Mouse (Mus musculus) stomach, embryonic 15.5 days (tissue): ENCODE measurements around the gene Fam69b. TPM values are rescaled to one million over a fixed set of nuclear protein-coding genes. Genes with fewer than 3 reads are reported as not detected.

ENCODE experiments used
- ATAC-seq: fragments of 200-750 bp; cut with Nextera tagmentation; 2 replicates; pipeline ENCODE4 v1.8.0; 2017; ENCODE audit warnings: low read depth, moderate number of reproducible peaks, moderate TSS enrichment; ENCODE audit not compliant: insufficient read depth, low FRiP score
- H3K27ac ChIP-seq: fragments of 300-500 bp; sonication (generic); 2 replicates; pipeline ENCODE4 v1.5.1; 2015; ENCODE audit warnings: mild to moderate bottlenecking, inconsistent platforms
- H3K27me3 ChIP-seq: fragments of 300-500 bp; sonication (generic); replicated peaks from 2 replicates; pipeline ENCODE4 v1.6.1; 2015; ENCODE audit warnings: inconsistent platforms
- H3K36me3 ChIP-seq: fragments of 300-500 bp; sonication (generic); 2 replicates; pipeline ENCODE4 v1.6.1; 2015; ENCODE audit warnings: inconsistent platforms
- H3K4me1 ChIP-seq: fragments of 300-500 bp; sonication (generic); 2 replicates; pipeline ENCODE4 v1.6.1; 2015; ENCODE audit warnings: inconsistent platforms
- H3K4me2 ChIP-seq: fragments of 300-500 bp; sonication (generic); 2 replicates; pipeline ENCODE4 v1.6.1; 2015; ENCODE audit warnings: mild to moderate bottlenecking, inconsistent platforms
- H3K4me3 ChIP-seq: fragments of 300-500 bp; sonication (generic); replicated peaks from 2 replicates; pipeline ENCODE4 v1.5.1; 2015; ENCODE audit warnings: inconsistent platforms
- H3K9ac ChIP-seq: fragments of 300-500 bp; sonication (generic); 2 replicates; pipeline ENCODE4 v1.6.1; 2015; ENCODE audit warnings: inconsistent platforms
- H3K9me3 ChIP-seq: fragments of 300-500 bp; sonication (generic); 2 replicates; pipeline ENCODE4 v1.6.1; 2016; ENCODE audit warnings: inconsistent platforms
- WGBS: fragments of 180-500 bp; shearing (Covaris S2); methylation state at CpG from one replicate; pipeline ENCODE4 v1.1.7; 2015; 5-methylcytosine and 5-hydroxymethylcytosine counted together
- polyA plus RNA-seq: library from polyadenylated mRNA; unstranded; fragments of >200 nt; fragmentation: Nextera tagmentation; extraction: Ambion mirVana; gene quantifications from 2 replicates; pipeline ENCODE4 v1.2.1, GENCODE M21; 2015

Gene Fam69b
- polyA plus RNA-seq, 1 experiment from 2014 or later = 28.9 TPM

GRCm38 (mm10) chr2:26633953-26634530, 5.8 kb downstream of the Fam69b start:
- H3K27ac ChIP-seq = no peak overlapping the region
- no peak overlapping the region for H3K4me2 ChIP-seq
- H3K36me3 ChIP-seq = peaks cover 39% of the 10 kb centered on the region
- no peak for ATAC-seq
- no peak overlapping the region for H3K9ac ChIP-seq
- H3K9me3 ChIP-seq = no peaks in the 10 kb centered on the region
- H3K4me3 ChIP-seq = no peak overlapping the region
- H3K4me1 ChIP-seq = peaks cover 28% of the 10 kb centered on the region
- H3K27me3 ChIP-seq = no peaks in the 10 kb centered on the region
- WGBS = 71% methylated on average over 4 of the region's 4 CpGs

GRCm38 (mm10) chr2:26634629-26635488, 6.6 kb downstream of the Fam69b start:
- Histone ChIP-seq H3K4me3 (no peak overlapping the region), H3K27me3 (no peaks in the 10 kb centered on the region), H3K9me3 (no peaks in the 10 kb centered on the region), H3K9ac (no peak overlapping the region), H3K27ac (no peak overlapping the region), H3K36me3 (peaks cover 39% of the 10 kb centered on the region), H3K4me2 (no peak overlapping the region), H3K4me1 (peaks cover 23% of the 10 kb centered on the region)
- 60% methylated on average over 12 of the region's 12 CpGs for WGBS
- ATAC-seq = no peak

- Histone ChIP-seq H3K9me3 (no peaks in the 10 kb centered on the region), H3K4me3 (no peak overlapping the region), H3K4me1 (peaks cover 27% of the 10 kb centered on the region), H3K9ac (no peak overlapping the region), H3K27ac (no peak overlapping the region), H3K36me3 (peaks cover 39% of the 10 kb centered on the region), H3K27me3 (no peaks in the 10 kb centered on the region), H3K4me2 (no peak overlapping the region)
- WGBS = 69% methylated on average over 21 of the region's 21 CpGs
- ATAC-seq = no peak
These were observed 7.5 kb downstream of the Fam69b start for GRCm38 (mm10) chr2:26635489-26636324.

DNA sequence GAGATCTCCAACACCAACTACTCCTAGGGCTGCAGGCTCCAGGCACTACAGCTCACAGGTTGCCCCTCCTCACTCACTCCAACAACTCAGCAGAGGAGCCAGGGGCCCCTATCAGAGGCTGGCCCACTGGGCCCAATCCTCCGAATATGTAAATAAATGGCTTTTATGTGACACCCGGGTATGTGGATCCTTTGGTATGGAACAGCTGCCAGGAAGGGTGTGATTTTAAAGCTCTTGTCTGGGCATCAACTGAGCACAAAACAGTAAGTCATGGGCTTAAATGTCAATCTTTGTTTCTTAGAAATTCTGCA, 8.0 kb downstream of the Fam69b start:
- ATAC-seq = no peak
- H3K4me1 ChIP-seq = peaks cover 27% of the 10 kb centered on the region
- H3K4me2 ChIP-seq = no peak overlapping the region
- no peak overlapping the region for H3K27ac ChIP-seq
- H3K4me3 ChIP-seq = no peak overlapping the region
- no peak overlapping the region for H3K9ac ChIP-seq
- H3K36me3 ChIP-seq = peaks cover 39% of the 10 kb centered on the region
- no peaks in the 10 kb centered on the region for H3K27me3 ChIP-seq
- 40% methylated on average over 2 of the region's 2 CpGs for WGBS
- H3K9me3 ChIP-seq = no peaks in the 10 kb centered on the region

DNA sequence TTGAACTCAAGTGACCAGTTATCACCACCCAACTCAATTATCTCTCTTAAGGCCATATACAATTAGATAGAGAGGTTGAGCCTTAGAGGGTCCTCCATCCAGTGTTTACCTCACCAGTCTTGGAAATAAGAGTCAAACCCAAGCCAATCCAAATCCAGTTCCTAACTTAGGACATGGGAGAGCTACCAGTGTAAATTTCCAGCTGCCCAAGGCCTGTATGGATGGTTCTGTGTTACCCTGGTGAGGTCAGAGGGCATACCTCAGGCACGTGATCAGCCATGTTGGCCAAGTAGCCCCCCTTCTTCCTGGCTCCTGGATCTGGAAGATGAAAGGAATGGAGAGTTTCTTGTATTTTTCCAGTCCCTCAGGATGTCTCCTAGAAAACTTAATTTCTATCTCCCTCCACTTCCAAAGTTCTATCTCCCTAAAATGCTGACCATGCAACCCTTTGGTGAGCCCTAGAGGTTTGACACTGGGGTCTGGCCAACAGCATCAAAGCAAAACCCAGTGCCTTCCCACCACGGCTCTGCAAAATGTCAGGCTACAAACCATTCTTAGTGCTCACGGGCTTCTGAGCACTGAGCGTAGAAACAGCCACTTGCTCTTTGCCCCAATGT, 9.2 kb downstream of the Fam69b start:
- no peak overlapping the region for H3K4me3 ChIP-seq
- no peak overlapping the region for H3K27ac ChIP-seq
- H3K9ac ChIP-seq = no peak overlapping the region

DNA sequence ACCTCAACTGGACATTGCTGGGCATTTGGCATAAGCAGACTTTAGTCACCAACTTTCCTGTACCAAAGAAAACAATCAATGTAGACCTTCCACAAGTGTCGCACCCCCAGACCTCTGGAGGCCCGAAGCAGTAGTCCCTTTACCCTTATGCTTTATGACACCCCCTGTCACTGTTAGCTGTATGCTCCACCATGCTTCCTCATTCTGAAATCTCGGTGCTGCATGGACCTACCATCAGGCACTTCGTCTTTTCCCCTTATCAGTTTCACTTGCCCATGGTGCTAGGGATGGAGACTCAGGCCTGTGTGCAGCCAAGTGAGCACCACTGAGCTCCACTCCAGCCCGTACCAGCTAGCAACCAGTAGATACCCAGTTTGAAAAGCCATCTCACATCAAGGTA, 9.8 kb downstream of the Fam69b start:
- Histone ChIP-seq H3K4me2 (peak overlapping the region; percentile 80), H3K27ac (no peak overlapping the region), H3K27me3 (no peaks in the 10 kb centered on the region), H3K9ac (peak overlapping the region; percentile 10; the same call in 1 of the 2 replicates), H3K4me1 (peaks cover 27% of the 10 kb centered on the region), H3K4me3 (peak overlapping the region; percentile 97; the same call in 1 of the 2 replicates), H3K9me3 (no peaks in the 10 kb centered on the region), H3K36me3 (peaks cover 39% of the 10 kb centered on the region)
- ATAC-seq = no peak
- 76% methylated on average over 5 of the region's 5 CpGs for WGBS

More for the DNA sequence above, 9.2 kb downstream of the Fam69b start:
- Histone ChIP-seq H3K36me3 (peaks cover 39% of the 10 kb centered on the region), H3K9me3 (no peaks in the 10 kb centered on the region), H3K4me2 (no peak overlapping the region), H3K27me3 (no peaks in the 10 kb centered on the region), H3K4me1 (peaks cover 27% of the 10 kb centered on the region)
- ATAC-seq = no peak
- 74% methylated on average over 4 of the region's 4 CpGs for WGBS

DNA sequence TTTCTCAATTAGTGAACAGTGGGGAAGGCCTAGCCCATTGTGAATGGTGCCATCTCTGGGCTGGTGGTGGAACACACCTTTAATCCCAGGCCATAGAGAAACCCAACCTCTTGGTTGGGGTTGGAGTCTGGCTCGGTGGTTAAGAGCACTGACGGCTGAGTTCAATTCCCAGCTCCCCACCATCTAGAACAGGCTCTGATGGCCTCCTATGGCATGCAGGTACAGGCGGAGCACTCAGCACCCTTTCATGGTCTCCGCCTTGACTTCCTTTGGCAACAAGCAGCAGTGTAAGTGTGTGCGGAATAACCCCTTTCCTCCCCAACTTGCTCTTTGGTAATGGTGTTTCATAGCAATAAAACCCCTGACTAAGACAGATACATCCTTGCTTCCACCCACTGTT, 10.3 kb downstream of the Fam69b start:
- Histone ChIP-seq H3K36me3 (peaks cover 39% of the 10 kb centered on the region), H3K9ac (peak overlapping the region; percentile 29; the same call in 1 of the 2 replicates), H3K27ac (no peak overlapping the region), H3K4me1 (peaks cover 27% of the 10 kb centered on the region), H3K4me3 (peak overlapping the region; percentile 97), H3K27me3 (no peaks in the 10 kb centered on the region), H3K4me2 (peak overlapping the region; percentile 80), H3K9me3 (no peaks in the 10 kb centered on the region)
- ATAC-seq = no peak
- WGBS = 59% methylated on average over 5 of the region's 5 CpGs

DNA sequence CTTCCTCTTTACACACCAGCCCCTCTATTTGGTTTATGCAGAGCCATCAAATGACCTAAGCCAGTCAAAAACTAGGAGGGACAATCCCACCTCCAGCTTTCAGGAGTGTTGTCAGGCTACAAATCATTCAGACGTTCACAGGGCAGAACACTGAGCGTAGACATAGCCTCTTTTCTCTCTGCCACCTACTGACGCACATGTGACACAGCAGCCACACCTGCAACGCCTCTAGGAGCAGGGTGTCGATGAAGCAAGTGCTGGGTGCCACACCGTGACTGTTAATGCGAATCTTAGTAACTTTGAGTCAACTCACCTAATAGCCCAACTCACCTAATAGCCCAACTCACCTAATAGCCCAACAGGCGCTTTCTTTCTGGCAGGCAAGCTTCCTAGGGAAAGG, 10.8 kb downstream of the Fam69b start:
- Histone ChIP-seq H3K27ac (0 out of 2 replicates have a peak overlapping the region, but pooled peaks have one; percentile 35), H3K4me3 (peak overlapping the region; percentile 97), H3K9ac (peak overlapping the region; percentile 29; the same call in 1 of the 2 replicates), H3K36me3 (peaks cover 36% of the 10 kb centered on the region), H3K9me3 (no peaks in the 10 kb centered on the region), H3K4me2 (peak overlapping the region; percentile 80), H3K27me3 (no peaks in the 10 kb centered on the region), H3K4me1 (peaks cover 27% of the 10 kb centered on the region)
- 1% methylated on average over 8 of the region's 8 CpGs for WGBS
- ATAC-seq = peak; percentile 50; the same call in 1 of the 2 replicates

DNA sequence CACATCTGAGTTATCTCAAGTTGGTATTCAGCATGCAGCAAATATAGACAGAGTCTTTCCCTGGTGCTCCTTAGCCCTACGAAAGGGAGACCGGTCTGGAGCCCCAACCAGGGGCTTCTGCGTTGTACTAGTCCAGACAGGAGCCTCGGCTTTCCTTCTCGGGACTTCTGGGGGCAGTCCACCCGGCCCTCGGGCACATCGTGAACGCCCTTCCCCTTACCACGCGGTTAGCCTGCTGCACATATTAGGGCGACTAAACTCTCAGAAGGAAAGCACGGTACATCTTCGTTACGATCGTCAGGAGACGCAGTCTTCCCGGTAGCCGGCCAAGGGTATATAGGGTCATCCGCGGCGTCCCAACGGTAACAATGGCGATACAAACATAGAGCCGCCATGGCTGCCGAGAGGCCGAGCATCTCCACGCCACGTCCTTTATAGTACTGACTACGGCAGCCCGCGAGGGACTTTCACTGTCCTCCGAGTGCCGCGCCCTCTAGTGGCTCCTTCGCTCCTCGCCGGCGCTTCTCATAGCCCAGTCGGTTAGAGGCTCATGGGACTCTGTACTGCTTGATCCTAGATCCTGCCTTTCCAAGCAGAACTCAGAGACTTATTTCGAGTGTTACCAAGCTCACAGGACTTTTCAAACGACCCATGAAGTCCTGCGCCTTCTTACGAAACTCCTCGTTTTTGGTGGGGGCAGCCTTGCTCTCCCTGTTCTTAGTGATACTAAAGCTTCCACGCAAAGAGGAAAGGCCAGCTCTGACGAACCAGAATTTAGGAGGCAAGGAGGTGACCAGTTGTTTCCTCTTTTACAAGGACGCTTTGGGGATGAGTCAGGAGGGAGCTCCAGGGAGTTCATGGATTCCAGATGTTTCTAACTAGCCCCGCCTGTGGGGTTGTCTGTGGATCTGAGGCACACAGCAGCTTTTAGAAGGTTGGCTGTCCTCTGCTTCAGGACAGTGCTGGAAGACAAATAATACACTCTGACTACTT, 11.9 kb downstream of the Fam69b start:
- no peaks in the 10 kb centered on the region for H3K27me3 ChIP-seq
- peaks cover 28% of the 10 kb centered on the region for H3K36me3 ChIP-seq
- 3% methylated on average over 49 of the region's 49 CpGs for WGBS
- peak; percentile 81 for ATAC-seq
- peaks cover 27% of the 10 kb centered on the region for H3K4me1 ChIP-seq
- peak overlapping the region; percentile 80 for H3K4me2 ChIP-seq
- no peaks in the 10 kb centered on the region for H3K9me3 ChIP-seq
- peak overlapping the region; percentile 97 for H3K9ac ChIP-seq
- peak overlapping the region; percentile 97 for H3K4me3 ChIP-seq
- H3K27ac ChIP-seq = peak overlapping the region; percentile 87

GRCm38 (mm10) chr2:26641006-26641647, 12.9 kb downstream of the Fam69b start:
- WGBS = 68% methylated on average over 7 of the region's 7 CpGs
- Histone ChIP-seq H3K36me3 (peaks cover 18% of the 10 kb centered on the region; the same call in 1 of the 2 replicates), H3K4me3 (no peak overlapping the region), H3K9me3 (no peaks in the 10 kb centered on the region), H3K4me1 (peaks cover 22% of the 10 kb centered on the region), H3K4me2 (no peak overlapping the region), H3K9ac (no peak overlapping the region), H3K27me3 (no peaks in the 10 kb centered on the region), H3K27ac (peak overlapping the region; percentile 87)
- no peak for ATAC-seq
